Comparison of ENCODE assay signal across 8 mouse cellular contexts in the genomic region with DNA sequence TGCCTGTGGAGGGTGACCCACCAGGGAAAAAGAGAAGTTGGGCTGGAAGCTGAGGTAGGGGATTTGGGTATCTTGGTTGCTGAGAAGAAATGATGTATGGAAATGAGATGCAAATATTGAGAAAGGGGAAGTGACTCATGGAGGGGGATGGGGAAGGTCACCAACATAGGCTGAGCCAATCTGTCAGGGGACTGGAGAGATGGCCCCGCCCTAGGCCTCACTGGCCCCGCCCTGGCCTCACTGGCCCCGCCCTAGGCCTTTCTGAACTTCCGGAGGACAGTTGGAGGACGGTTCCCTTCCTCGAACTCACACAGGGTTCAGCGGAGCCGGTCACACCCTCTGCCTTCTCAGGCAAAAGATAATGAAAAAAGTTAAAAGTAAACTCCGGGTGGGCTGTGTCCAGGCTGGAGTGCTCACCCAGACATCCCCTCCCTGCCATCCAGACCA. TPM values are rescaled to one million over a fixed set of nuclear protein-coding genes. Genes with fewer than 3 reads are reported as not detected.
A peak's percentile ranks its signal among the peaks of the same experiment; 100 is the strongest.
DNase-seq lines count a peak whose midpoint lies in the region; ATAC-seq lines count a peak whose summit lies in the region.

No protein-coding gene starts in this region.

- 32% methylated on average over 9 of the region's 9 CpGs for WGBS in forebrain, embryonic 11.5 days
- WGBS in forebrain, embryonic 16.5 days: 36% methylated on average over 9 of the region's 9 CpGs
- 37% methylated on average over 9 of the region's 9 CpGs for WGBS in intestine, embryonic 14.5 days

- no peak overlapping the region for H3K9ac ChIP-seq in forebrain, embryonic 11.5 days (ENCODE audit: low read length)
- no peak overlapping the region for H3K9ac ChIP-seq in forebrain, embryonic 16.5 days (replicated peaks; ENCODE audit: low read depth, low read length)
- no peak overlapping the region for H3K9ac ChIP-seq in intestine, embryonic 14.5 days (ENCODE audit: low read length)

- H3K9me3 ChIP-seq in forebrain, embryonic 11.5 days (ENCODE audit: control insufficient read depth, low read length): no peaks in the 10 kb centered on the region
- H3K9me3 ChIP-seq in forebrain, embryonic 16.5 days (ENCODE audit: control insufficient read depth, low read length): no peaks in the 10 kb centered on the region
- no peaks in the 10 kb centered on the region for H3K9me3 ChIP-seq in intestine, embryonic 14.5 days (ENCODE audit: control insufficient read depth, low read length)
- H3K9me3 ChIP-seq in megakaryocyte, embryonic 14.5 days: no peaks in the 10 kb centered on the region

- peak; percentile 72 for DNase-seq in forebrain, embryonic 11.5 days (ENCODE audit: low spot score)
- DNase-seq in 416B (ENCODE audit: low read depth) (peak; percentile 98), MN1 (ENCODE audit: low spot score) (no peak), adipocyte (ENCODE audit: low spot score) (no peak)
- DNase-seq in c-Kit-positive CD71-negative TER-119-negative erythroid progenitor cells, embryonic 14.5 days (ENCODE audit: low read depth): peak; percentile 94
- DNase-seq in intestine, embryonic 14.5 days (ENCODE audit: low spot score): peak; percentile 65

- peak; percentile 70; the same call in 1 of the 2 replicates for ATAC-seq in forebrain, embryonic 11.5 days (replicated peaks; ENCODE audit: low FRiP score)
- no peak for ATAC-seq in forebrain, embryonic 16.5 days
- peak; percentile 70 for ATAC-seq in intestine, embryonic 14.5 days (replicated peaks; ENCODE audit: low FRiP score, low TSS enrichment, low read depth)

- H3K27ac ChIP-seq in forebrain, embryonic 11.5 days (ENCODE audit: low read depth, low read length): no peak overlapping the region
- no peak overlapping the region for H3K27ac ChIP-seq in forebrain, embryonic 16.5 days (ENCODE audit: low read length)
- H3K27ac ChIP-seq in intestine, embryonic 14.5 days (ENCODE audit: low read depth): no peak overlapping the region

- no peaks in the 10 kb centered on the region for H3K36me3 ChIP-seq in forebrain, embryonic 11.5 days (ENCODE audit: control insufficient read depth, insufficient read depth, low read length)
- H3K36me3 ChIP-seq in forebrain, embryonic 16.5 days (ENCODE audit: control insufficient read depth, insufficient read depth): no peaks in the 10 kb centered on the region
- no peaks in the 10 kb centered on the region for H3K36me3 ChIP-seq in intestine, embryonic 14.5 days (ENCODE audit: control insufficient read depth, insufficient read depth, low read length)
- H3K36me3 ChIP-seq in megakaryocyte, embryonic 14.5 days (replicated peaks; ENCODE audit: low read length): no peaks in the 10 kb centered on the region

- no peak overlapping the region for H3K4me3 ChIP-seq in forebrain, embryonic 11.5 days (ENCODE audit: low read depth, low read length)
- H3K4me3 ChIP-seq in forebrain, embryonic 16.5 days (replicated peaks; ENCODE audit: low read length): no peak overlapping the region
- no peak overlapping the region for H3K4me3 ChIP-seq in intestine, embryonic 14.5 days (ENCODE audit: low read depth, low read length)
- peak overlapping the region; percentile 88 for H3K4me3 ChIP-seq in megakaryocyte, embryonic 14.5 days (replicated peaks)

- no peaks in the 10 kb centered on the region for H3K27me3 ChIP-seq in forebrain, embryonic 11.5 days (ENCODE audit: control insufficient read depth, insufficient read depth, low read length)
- no peaks in the 10 kb centered on the region for H3K27me3 ChIP-seq in forebrain, embryonic 16.5 days (replicated peaks; ENCODE audit: control insufficient read depth, insufficient read depth, low read length)
- no peaks in the 10 kb centered on the region for H3K27me3 ChIP-seq in intestine, embryonic 14.5 days (replicated peaks; ENCODE audit: control insufficient read depth, insufficient read depth, low read length)
- H3K27me3 ChIP-seq in megakaryocyte, embryonic 14.5 days (replicated peaks): no peaks in the 10 kb centered on the region

- no peak overlapping the region for H3K4me2 ChIP-seq in forebrain, embryonic 11.5 days (ENCODE audit: low read depth, low read length, severe bottlenecking)
- H3K4me2 ChIP-seq in forebrain, embryonic 16.5 days (ENCODE audit: low read length): no peak overlapping the region
- no peak overlapping the region for H3K4me2 ChIP-seq in intestine, embryonic 14.5 days (ENCODE audit: low read length)

- 0 out of 2 replicates have a peak, but pooled peaks cover 2% of the 10 kb centered on the region for H3K4me1 ChIP-seq in forebrain, embryonic 11.5 days (replicated peaks; ENCODE audit: control insufficient read depth, insufficient read depth, low read length)
- no peaks in the 10 kb centered on the region for H3K4me1 ChIP-seq in forebrain, embryonic 16.5 days (replicated peaks; ENCODE audit: control insufficient read depth, insufficient read depth, low read length)
- H3K4me1 ChIP-seq in intestine, embryonic 14.5 days (replicated peaks; ENCODE audit: control insufficient read depth, insufficient read depth, low read length): 0 out of 2 replicates have a peak, but pooled peaks cover 2% of the 10 kb centered on the region
- peaks cover 85% of the 10 kb centered on the region for H3K4me1 ChIP-seq in megakaryocyte, embryonic 14.5 days

RNA-seq across cellular contexts. Expression of gene Lrrc25, which starts 3.0 kb away (rescaled TPM):
- polyA plus RNA-seq in forebrain, embryonic 11.5 days (2014; fragmentation: Nextera tagmentation; extraction: Ambion mirVana): 1.2 and 1.4 TPM in 2 replicates
- 0.61 and 1.1 TPM in 2 replicates for polyA plus RNA-seq in forebrain, embryonic 16.5 days (2015; fragmentation: Nextera tagmentation; extraction: Ambion mirVana)
- polyA plus RNA-seq in intestine, embryonic 14.5 days (2014; fragmentation: Nextera tagmentation; extraction: Ambion mirVana): 1.2 and 2.0 TPM in 2 replicates
- 19.0 and 34.7 TPM in 2 replicates for polyA plus RNA-seq in megakaryocyte, embryonic 14.5 days (2012; ENCODE audit: insufficient read depth, low replicate concordance)

RNA-seq across cellular contexts. Expression of gene Ssbp4, which starts 10.2 kb away (rescaled TPM):
- 113 and 127 TPM in 2 replicates for polyA plus RNA-seq in forebrain, embryonic 11.5 days (2014; fragmentation: Nextera tagmentation; extraction: Ambion mirVana)
- 100 and 121 TPM in 2 replicates for polyA plus RNA-seq in forebrain, embryonic 16.5 days (2015; fragmentation: Nextera tagmentation; extraction: Ambion mirVana)
- polyA plus RNA-seq in intestine, embryonic 14.5 days (2014; fragmentation: Nextera tagmentation; extraction: Ambion mirVana): 124 and 125 TPM in 2 replicates
- polyA plus RNA-seq in megakaryocyte, embryonic 14.5 days (2012; ENCODE audit: insufficient read depth, low replicate concordance): 1,561 and 3,509 TPM in 2 replicates

RNA-seq across cellular contexts. Expression of gene Gdf15, which starts 13.3 kb away (rescaled TPM):
- not detected in 2 replicates for polyA plus RNA-seq in forebrain, embryonic 11.5 days (2014; fragmentation: Nextera tagmentation; extraction: Ambion mirVana)
- 0.20 TPM in 1 of 2 replicates, not detected in the other for polyA plus RNA-seq in forebrain, embryonic 16.5 days (2015; fragmentation: Nextera tagmentation; extraction: Ambion mirVana)
- 0.55 and 1.1 TPM in 2 replicates for polyA plus RNA-seq in intestine, embryonic 14.5 days (2014; fragmentation: Nextera tagmentation; extraction: Ambion mirVana)
- 2.5 and 4.5 TPM in 2 replicates for polyA plus RNA-seq in megakaryocyte, embryonic 14.5 days (2012; ENCODE audit: insufficient read depth, low replicate concordance)

RNA-seq across cellular contexts. Expression of gene Isyna1, which starts 24.7 kb away (rescaled TPM):
- 98.1 and 109 TPM in 2 replicates for polyA plus RNA-seq in forebrain, embryonic 11.5 days (2014; fragmentation: Nextera tagmentation; extraction: Ambion mirVana)
- 116 and 141 TPM in 2 replicates for polyA plus RNA-seq in forebrain, embryonic 16.5 days (2015; fragmentation: Nextera tagmentation; extraction: Ambion mirVana)
- 86.8 and 106 TPM in 2 replicates for polyA plus RNA-seq in intestine, embryonic 14.5 days (2014; fragmentation: Nextera tagmentation; extraction: Ambion mirVana)
- polyA plus RNA-seq in megakaryocyte, embryonic 14.5 days (2012; ENCODE audit: insufficient read depth, low replicate concordance): 165 and 201 TPM in 2 replicates

RNA-seq across cellular contexts. Expression of gene Pgpep1, which starts 41.3 kb away (rescaled TPM):
- polyA plus RNA-seq in forebrain, embryonic 11.5 days (2014; fragmentation: Nextera tagmentation; extraction: Ambion mirVana): 70.9 and 73.8 TPM in 2 replicates
- polyA plus RNA-seq in forebrain, embryonic 16.5 days (2015; fragmentation: Nextera tagmentation; extraction: Ambion mirVana): 60.3 and 65.7 TPM in 2 replicates
- 65.5 and 65.9 TPM in 2 replicates for polyA plus RNA-seq in intestine, embryonic 14.5 days (2014; fragmentation: Nextera tagmentation; extraction: Ambion mirVana)
- 10.2 and 10.5 TPM in 2 replicates for polyA plus RNA-seq in megakaryocyte, embryonic 14.5 days (2012; ENCODE audit: insufficient read depth, low replicate concordance)

Comparison
In these comparisons a context has a peak if more than half of its experiments do, and no peak if none do; other contexts are left out.
1. DNase-seq: peak in forebrain, embryonic 11.5 days (single experiment), 416B (single experiment), c-Kit-positive CD71-negative TER-119-negative erythroid progenitor cells, embryonic 14.5 days (single experiment) and intestine, embryonic 14.5 days (single experiment); none in MN1 (single experiment) and adipocyte (single experiment).
2. RNA of gene Ssbp4, which starts 10.2 kb away (polyA plus RNA-seq): 1,561 to 3,509 TPM in megakaryocyte, embryonic 14.5 days; 124 to 125 TPM in intestine, embryonic 14.5 days, 100 to 121 TPM in forebrain, embryonic 16.5 days and 113 to 127 TPM in forebrain, embryonic 11.5 days; every median in the first group is over 10 times any median in the second.